Mouse (Mus musculus) heart, adult 2 months (tissue): Measurements from ENCODE around the gene Eif4e3.

Experiments used
- CTCF ChIP-seq: fragments of 200-600 bp; IDR thresholded peaks from 2 replicates; pipeline ENCODE4 v1.8.1; 2022; ENCODE audit warnings: antibody characterized with exemption, mild to moderate bottlenecking, moderate library complexity
- POLR2A ChIP-seq: fragments of 200-500 bp; IDR thresholded peaks from 2 replicates; pipeline ENCODE4 v1.6.1; 2011; ENCODE audit warnings: mild to moderate bottlenecking, low read depth, low read length, control low read depth; ENCODE audit not compliant: insufficient read depth

DNA sequence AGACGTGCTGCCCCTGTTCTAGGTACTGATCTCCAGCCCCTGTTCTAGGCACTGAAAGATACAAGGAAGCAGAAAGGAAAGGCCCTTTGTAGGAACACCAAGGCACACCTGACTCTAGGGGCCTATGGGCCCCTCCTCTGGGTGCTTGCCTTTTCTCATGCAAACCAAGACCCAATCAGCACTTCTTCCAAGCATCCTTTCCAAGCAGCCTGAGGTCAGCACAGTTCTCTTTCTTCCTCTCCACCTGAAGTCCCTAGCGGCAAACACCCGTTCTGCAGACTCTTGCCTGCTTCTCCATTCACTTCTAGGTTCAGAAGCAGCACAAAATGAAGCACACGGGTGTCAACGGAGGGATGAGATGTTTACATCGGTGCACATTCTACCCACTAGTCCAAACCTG, 48.6 kb upstream of the Eif4e3 start:
- no peak for TF ChIP-seq CTCF
- no peak for TF ChIP-seq POLR2A
